Mouse (Mus musculus) cerebellum, adult 9-10 months (tissue): ENCODE measurements at regions not wholly inside any gene's neighbourhood (a gene's known extent, or its start where the extent isn't known, plus 50 kb on each side); places are given as distances from the start of the nearest gene placed in this dataset.

Experiments
- DNase-seq: peaks from one replicate; pipeline ENCODE4 v3.0.0; 2022

- no peak for DNase-seq
These were observed 603.4 kb upstream of the Tle4 start for GRCm38 (mm10) chr19:15201262-15201661.

- no peak for DNase-seq
These were observed 602.9 kb upstream of the Tle4 start for GRCm38 (mm10) chr19:15200792-15201191.

GRCm38 (mm10) chr19:15200361-15200760 is 602.5 kb upstream of the Tle4 start:
- DNase-seq = no peak

- DNase-seq = no peak
These were observed 601.8 kb upstream of the Tle4 start for GRCm38 (mm10) chr19:15199692-15200091.

GRCm38 (mm10) chr19:15175221-15175620 is 577.4 kb upstream of the Tle4 start:
- DNase-seq = no peak

- DNase-seq = no peak
These were observed 575.5 kb upstream of the Tle4 start for GRCm38 (mm10) chr19:15173301-15173700.

- DNase-seq = no peak
These were observed 569.3 kb upstream of the Tle4 start for GRCm38 (mm10) chr19:15167184-15167583.

GRCm38 (mm10) chr19:15160641-15161040 is 562.8 kb upstream of the Tle4 start:
- DNase-seq = no peak

- DNase-seq = no peak
These were observed 560.8 kb upstream of the Tle4 start for GRCm38 (mm10) chr19:15158653-15159052.

- no peak for DNase-seq
These were observed 560.3 kb upstream of the Tle4 start for GRCm38 (mm10) chr19:15158177-15158576.

- DNase-seq = no peak
These were observed 556.8 kb upstream of the Tle4 start for GRCm38 (mm10) chr19:15154693-15155092.

- no peak for DNase-seq
These were observed 548.5 kb upstream of the Tle4 start for GRCm38 (mm10) chr19:15146325-15146724.

- no peak for DNase-seq
These were observed 529.3 kb upstream of the Tle4 start for GRCm38 (mm10) chr19:15127122-15127521.

- no peak for DNase-seq
These were observed 510.7 kb upstream of the Tle4 start for GRCm38 (mm10) chr19:15108441-15109026.

- no peak for DNase-seq
These were observed 497.2 kb upstream of the Tle4 start for GRCm38 (mm10) chr19:15095054-15095453.

GRCm38 (mm10) chr19:15093534-15093933 is 495.7 kb upstream of the Tle4 start:
- DNase-seq = no peak

- no peak for DNase-seq
These were observed 482.8 kb upstream of the Tle4 start for GRCm38 (mm10) chr19:15080638-15081037.

- DNase-seq = no peak
These were observed 459.9 kb upstream of the Tle4 start for GRCm38 (mm10) chr19:15057801-15058200.

- no peak for DNase-seq
These were observed 455.8 kb upstream of the Tle4 start for GRCm38 (mm10) chr19:15053582-15054141.

GRCm38 (mm10) chr19:15052642-15053239 is 454.9 kb upstream of the Tle4 start:
- DNase-seq = no peak

GRCm38 (mm10) chr19:15047896-15048295 is 450.0 kb upstream of the Tle4 start:
- DNase-seq = no peak

GRCm38 (mm10) chr19:15047306-15047868 is 449.5 kb upstream of the Tle4 start:
- no peak for DNase-seq

GRCm38 (mm10) chr19:15035554-15035953 is 437.7 kb upstream of the Tle4 start:
- peak; percentile 54 for DNase-seq

- DNase-seq = no peak
These were observed 436.1 kb upstream of the Tle4 start for GRCm38 (mm10) chr19:15033921-15034320.
